Mouse (Mus musculus) lung, adult 2 months (tissue): ENCODE measurements around the gene Spata3.
"Not testable (repeated sequence)": the region's sequence is repeated elsewhere in the genome, so short reads cannot be mapped to it uniquely, and the experiment has no call there.

ENCODE experiments used
- CTCF ChIP-seq: fragments of 200-500 bp; IDR thresholded peaks from 2 replicates; pipeline ENCODE4 v1.5.1; 2011; ENCODE audit warnings: mild to moderate bottlenecking, low read length, control low read depth; ENCODE audit not compliant: insufficient read depth
- POLR2A ChIP-seq: fragments of 200-500 bp; IDR thresholded peaks from 2 replicates; pipeline ENCODE4 v1.6.1; 2011; ENCODE audit warnings: low read depth, mild to moderate bottlenecking, control low read depth, low read length, borderline replicate concordance; ENCODE audit errors: extremely low read depth

- TF ChIP-seq CTCF, POLR2A: not testable (repeated sequence)
Measured at GRCm38 (mm10) chr1:85988882-85989281, 27.7 kb upstream of the Spata3 start.
